Mouse (Mus musculus): Measurements from ENCODE around the gene Borcs6. TPM values are rescaled to one million over a fixed set of nuclear protein-coding genes. Genes with fewer than 3 reads are reported as not detected.

Gene Borcs6
- polyA plus RNA-seq, 1 experiment from 2014 or later, result 11.0 TPM

DNA sequence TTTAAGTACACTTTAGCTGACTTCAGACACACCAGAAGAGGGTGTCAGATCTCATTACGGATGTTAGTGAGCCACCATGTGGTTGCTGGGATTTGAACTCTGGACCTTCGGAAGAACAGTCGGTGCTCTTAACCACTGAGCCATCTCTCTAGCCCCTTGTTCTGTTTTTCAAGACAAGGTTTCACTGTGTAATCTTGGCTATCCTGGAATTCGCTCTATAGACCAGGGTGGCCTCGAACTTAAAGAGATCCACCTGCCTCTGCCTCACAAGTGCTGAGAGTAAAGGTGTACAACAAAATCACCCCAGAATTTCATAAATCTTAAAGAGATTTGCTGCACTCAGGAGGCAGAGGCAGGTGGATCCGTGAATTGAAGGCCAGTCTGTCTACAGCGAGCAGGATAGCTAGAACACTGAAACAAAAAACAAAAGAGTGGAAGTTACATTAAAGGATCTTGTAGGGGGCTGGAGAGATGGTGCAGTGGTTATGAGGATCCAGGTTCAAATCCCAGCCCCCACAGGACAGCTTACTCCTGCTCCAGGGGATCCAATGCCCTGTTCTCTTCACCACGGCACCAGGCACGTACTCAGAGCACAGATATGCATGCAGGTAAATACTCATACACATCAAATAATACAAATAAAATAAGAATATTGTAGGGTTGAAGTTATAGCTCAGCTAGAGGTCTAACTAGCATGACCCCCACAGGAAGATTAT is 16.4 kb downstream of the Borcs6 start:
- WGBS, result 51% methylated on average over 8 of the region's 9 CpGs

GRCm38 (mm10) chr11:69076572-69076971 is 17.1 kb downstream of the Borcs6 start:
- no peak for ATAC-seq (ENCODE audit: insufficient number of reproducible peaks, insufficient read depth, low FRiP score, low read depth)
- no peak overlapping the region for H3K27ac ChIP-seq (ENCODE audit: low read length)
- no peaks in the 10 kb centered on the region for H3K27me3 ChIP-seq (ENCODE audit: control insufficient read depth, insufficient read depth, low read length)
- H3K4me3 ChIP-seq (ENCODE audit: low read depth, low read length), result no peak overlapping the region
- H3K4me2 ChIP-seq (replicated peaks; ENCODE audit: low read depth, low read length), result no peak overlapping the region
- H3K4me1 ChIP-seq (ENCODE audit: control insufficient read depth, insufficient read depth, low read length), result peaks cover 9% of the 10 kb centered on the region; the same call in 1 of the 2 replicates
- H3K9ac ChIP-seq (replicated peaks; ENCODE audit: low read depth, low read length), result no peak overlapping the region
- WGBS, result 69% methylated on average over 5 of the region's 5 CpGs
- no peaks in the 10 kb centered on the region for H3K36me3 ChIP-seq (ENCODE audit: control insufficient read depth, insufficient read depth, low read length)
- H3K9me3 ChIP-seq (ENCODE audit: control insufficient read depth, low read depth, low read length), result no peaks in the 10 kb centered on the region

More for the DNA sequence above, 16.4 kb downstream of the Borcs6 start:
- no peak for ATAC-seq (ENCODE audit: insufficient number of reproducible peaks, insufficient read depth, low FRiP score, low read depth)
- Histone ChIP-seq H3K4me1 (ENCODE audit: control insufficient read depth, insufficient read depth, low read length) (peaks cover 15% of the 10 kb centered on the region), H3K9me3 (ENCODE audit: control insufficient read depth, low read depth, low read length) (no peaks in the 10 kb centered on the region), H3K27me3 (ENCODE audit: control insufficient read depth, insufficient read depth, low read length) (no peaks in the 10 kb centered on the region), H3K36me3 (ENCODE audit: control insufficient read depth, insufficient read depth, low read length) (no peaks in the 10 kb centered on the region), H3K4me2 (replicated peaks; ENCODE audit: low read depth, low read length) (no peak overlapping the region), H3K27ac (ENCODE audit: low read length) (no peak overlapping the region), H3K9ac (replicated peaks; ENCODE audit: low read depth, low read length) (no peak overlapping the region), H3K4me3 (ENCODE audit: low read depth, low read length) (no peak overlapping the region)

GRCm38 (mm10) chr11:69077316-69077715 is 17.8 kb downstream of the Borcs6 start:
- Histone ChIP-seq H3K4me2 (replicated peaks; ENCODE audit: low read depth, low read length) (no peak overlapping the region), H3K36me3 (ENCODE audit: control insufficient read depth, insufficient read depth, low read length) (no peaks in the 10 kb centered on the region), H3K27me3 (ENCODE audit: control insufficient read depth, insufficient read depth, low read length) (no peaks in the 10 kb centered on the region), H3K9me3 (ENCODE audit: control insufficient read depth, low read depth, low read length) (no peaks in the 10 kb centered on the region), H3K27ac (ENCODE audit: low read length) (no peak overlapping the region), H3K9ac (replicated peaks; ENCODE audit: low read depth, low read length) (no peak overlapping the region), H3K4me3 (ENCODE audit: low read depth, low read length) (no peak overlapping the region), H3K4me1 (ENCODE audit: control insufficient read depth, insufficient read depth, low read length) (peaks cover 7% of the 10 kb centered on the region; the same call in 1 of the 2 replicates)
- WGBS, result 77% methylated on average over 9 of the region's 9 CpGs
- ATAC-seq (ENCODE audit: insufficient number of reproducible peaks, insufficient read depth, low FRiP score, low read depth), result no peak

DNA sequence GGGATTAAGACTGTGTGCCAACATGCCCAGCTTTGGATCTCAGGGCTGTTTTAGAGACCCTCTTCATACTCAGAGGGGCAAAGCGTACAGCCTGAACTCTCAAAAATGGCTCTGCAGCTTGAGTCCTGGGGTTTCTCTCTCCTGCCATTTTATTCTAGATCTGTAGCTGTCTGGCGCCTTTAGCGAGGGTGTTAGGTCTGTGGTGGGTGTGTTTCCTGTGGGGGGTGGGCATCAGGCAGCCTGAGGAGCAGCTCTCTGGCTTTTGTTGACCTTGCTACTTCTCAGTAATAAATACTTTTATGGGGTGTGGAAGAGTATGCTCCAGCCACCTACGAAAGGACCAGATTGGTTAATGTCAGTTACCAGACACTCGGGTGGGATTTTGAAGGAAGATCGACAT is 18.5 kb downstream of the Borcs6 start:
- Histone ChIP-seq H3K27ac (ENCODE audit: low read length) (no peak overlapping the region), H3K4me2 (replicated peaks; ENCODE audit: low read depth, low read length) (no peak overlapping the region), H3K27me3 (ENCODE audit: control insufficient read depth, insufficient read depth, low read length) (no peaks in the 10 kb centered on the region), H3K4me1 (ENCODE audit: control insufficient read depth, insufficient read depth, low read length) (peaks cover 4% of the 10 kb centered on the region; the same call in 1 of the 2 replicates), H3K36me3 (ENCODE audit: control insufficient read depth, insufficient read depth, low read length) (no peaks in the 10 kb centered on the region), H3K4me3 (ENCODE audit: low read depth, low read length) (no peak overlapping the region), H3K9me3 (ENCODE audit: control insufficient read depth, low read depth, low read length) (no peaks in the 10 kb centered on the region), H3K9ac (replicated peaks; ENCODE audit: low read depth, low read length) (no peak overlapping the region)
- no peak for ATAC-seq (ENCODE audit: insufficient number of reproducible peaks, insufficient read depth, low FRiP score, low read depth)
- WGBS, result 73% methylated on average over 6 of the region's 6 CpGs

GRCm38 (mm10) chr11:69078805-69079438 is 19.4 kb downstream of the Borcs6 start:
- no peak overlapping the region for H3K4me3 ChIP-seq (ENCODE audit: low read depth, low read length)
- no peak overlapping the region for H3K27ac ChIP-seq (ENCODE audit: low read length)
- no peak overlapping the region for H3K9ac ChIP-seq (replicated peaks; ENCODE audit: low read depth, low read length)

GRCm38 (mm10) chr11:69080102-69080854 is 20.8 kb downstream of the Borcs6 start:
- Histone ChIP-seq H3K4me1 (ENCODE audit: control insufficient read depth, insufficient read depth, low read length) (no peaks in the 10 kb centered on the region), H3K4me2 (replicated peaks; ENCODE audit: low read depth, low read length) (no peak overlapping the region), H3K9me3 (ENCODE audit: control insufficient read depth, low read depth, low read length) (no peaks in the 10 kb centered on the region), H3K27me3 (ENCODE audit: control insufficient read depth, insufficient read depth, low read length) (no peaks in the 10 kb centered on the region), H3K36me3 (ENCODE audit: control insufficient read depth, insufficient read depth, low read length) (no peaks in the 10 kb centered on the region), H3K27ac (ENCODE audit: low read length) (no peak overlapping the region), H3K4me3 (ENCODE audit: low read depth, low read length) (no peak overlapping the region), H3K9ac (replicated peaks; ENCODE audit: low read depth, low read length) (no peak overlapping the region)
- no peak for ATAC-seq (ENCODE audit: insufficient number of reproducible peaks, insufficient read depth, low FRiP score, low read depth)
- 77% methylated on average over 15 of the region's 15 CpGs for WGBS

More at GRCm38 (mm10) chr11:69078805-69079438, 19.4 kb downstream of the Borcs6 start:
- no peak for ATAC-seq (ENCODE audit: insufficient number of reproducible peaks, insufficient read depth, low FRiP score, low read depth)
- peaks cover 4% of the 10 kb centered on the region; the same call in 1 of the 2 replicates for H3K4me1 ChIP-seq (ENCODE audit: control insufficient read depth, insufficient read depth, low read length)
- 72% methylated on average over 5 of the region's 5 CpGs for WGBS
- H3K36me3 ChIP-seq (ENCODE audit: control insufficient read depth, insufficient read depth, low read length), result no peaks in the 10 kb centered on the region
- no peaks in the 10 kb centered on the region for H3K27me3 ChIP-seq (ENCODE audit: control insufficient read depth, insufficient read depth, low read length)
- H3K4me2 ChIP-seq (replicated peaks; ENCODE audit: low read depth, low read length), result no peak overlapping the region
- no peaks in the 10 kb centered on the region for H3K9me3 ChIP-seq (ENCODE audit: control insufficient read depth, low read depth, low read length)

DNA sequence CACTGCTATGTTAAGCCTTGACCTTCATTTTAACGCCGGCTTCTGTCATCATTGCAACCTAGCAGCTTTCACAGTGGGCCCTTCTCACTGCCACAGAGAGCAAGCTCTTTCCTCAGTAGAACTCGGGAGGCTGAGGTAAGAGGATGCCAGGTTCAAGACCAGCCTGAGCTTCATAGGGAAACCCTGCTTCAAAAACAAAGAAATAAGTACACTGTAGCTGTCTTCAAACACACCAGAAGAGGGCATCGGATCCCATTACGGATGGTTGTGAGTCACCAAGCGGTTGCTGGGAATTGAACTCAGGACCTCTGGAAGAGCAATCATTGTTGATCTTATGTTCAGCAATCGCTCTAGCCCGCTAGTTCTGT is 21.3 kb downstream of the Borcs6 start:
- WGBS, result 86% methylated on average over 8 of the region's 8 CpGs
- H3K4me1 ChIP-seq (ENCODE audit: control insufficient read depth, insufficient read depth, low read length), result no peaks in the 10 kb centered on the region
- H3K27ac ChIP-seq (ENCODE audit: low read length), result no peak overlapping the region
- H3K36me3 ChIP-seq (ENCODE audit: control insufficient read depth, insufficient read depth, low read length), result no peaks in the 10 kb centered on the region
- H3K4me3 ChIP-seq (ENCODE audit: low read depth, low read length), result no peak overlapping the region
- no peak for ATAC-seq (ENCODE audit: insufficient number of reproducible peaks, insufficient read depth, low FRiP score, low read depth)
- no peaks in the 10 kb centered on the region for H3K9me3 ChIP-seq (ENCODE audit: control insufficient read depth, low read depth, low read length)
- no peaks in the 10 kb centered on the region for H3K27me3 ChIP-seq (ENCODE audit: control insufficient read depth, insufficient read depth, low read length)
- no peak overlapping the region for H3K4me2 ChIP-seq (replicated peaks; ENCODE audit: low read depth, low read length)
- no peak overlapping the region for H3K9ac ChIP-seq (replicated peaks; ENCODE audit: low read depth, low read length)

DNA sequence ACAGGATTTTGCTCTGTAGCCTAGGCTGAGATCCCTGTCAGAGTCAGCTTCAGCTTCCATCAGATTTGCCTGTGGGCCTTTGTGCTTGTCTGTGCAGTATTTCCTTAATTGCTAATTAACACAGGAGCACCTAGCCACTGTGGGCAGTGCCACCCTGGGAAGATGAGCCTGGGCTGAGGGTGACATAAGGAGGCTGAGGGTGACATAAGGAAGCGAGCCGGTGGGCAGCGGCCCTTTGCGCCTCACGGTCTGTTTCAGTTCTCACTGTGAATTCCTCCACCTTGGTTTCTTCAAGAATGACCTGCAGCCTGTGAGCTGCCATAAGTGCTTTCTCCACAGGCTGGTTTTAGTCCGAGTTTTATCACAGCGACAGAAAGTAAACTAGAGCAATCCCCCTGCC is 22.1 kb downstream of the Borcs6 start:
- ATAC-seq (ENCODE audit: insufficient number of reproducible peaks, insufficient read depth, low FRiP score, low read depth), result no peak
- H3K9me3 ChIP-seq (ENCODE audit: control insufficient read depth, low read depth, low read length), result no peaks in the 10 kb centered on the region
- H3K36me3 ChIP-seq (ENCODE audit: control insufficient read depth, insufficient read depth, low read length), result no peaks in the 10 kb centered on the region
- H3K9ac ChIP-seq (replicated peaks; ENCODE audit: low read depth, low read length), result no peak overlapping the region
- H3K4me3 ChIP-seq (ENCODE audit: low read depth, low read length), result no peak overlapping the region
- H3K4me2 ChIP-seq (replicated peaks; ENCODE audit: low read depth, low read length), result no peak overlapping the region
- H3K27me3 ChIP-seq (ENCODE audit: control insufficient read depth, insufficient read depth, low read length), result no peaks in the 10 kb centered on the region
- WGBS, result 82% methylated on average over 7 of the region's 7 CpGs
- 0 out of 2 replicates have a peak, but pooled peaks cover 3% of the 10 kb centered on the region for H3K4me1 ChIP-seq (ENCODE audit: control insufficient read depth, insufficient read depth, low read length)
- H3K27ac ChIP-seq (ENCODE audit: low read length), result no peak overlapping the region

Measured in stomach, embryonic 14.5 days (tissue).